Mouse (Mus musculus): ENCODE measurements around the gene Ttpal. TPM values are rescaled to one million over a fixed set of nuclear protein-coding genes. Genes with fewer than 3 reads are reported as not detected.

Gene Ttpal
- polyA plus RNA-seq, 2 experiments = 25.3 to 48.0 TPM

DNA sequence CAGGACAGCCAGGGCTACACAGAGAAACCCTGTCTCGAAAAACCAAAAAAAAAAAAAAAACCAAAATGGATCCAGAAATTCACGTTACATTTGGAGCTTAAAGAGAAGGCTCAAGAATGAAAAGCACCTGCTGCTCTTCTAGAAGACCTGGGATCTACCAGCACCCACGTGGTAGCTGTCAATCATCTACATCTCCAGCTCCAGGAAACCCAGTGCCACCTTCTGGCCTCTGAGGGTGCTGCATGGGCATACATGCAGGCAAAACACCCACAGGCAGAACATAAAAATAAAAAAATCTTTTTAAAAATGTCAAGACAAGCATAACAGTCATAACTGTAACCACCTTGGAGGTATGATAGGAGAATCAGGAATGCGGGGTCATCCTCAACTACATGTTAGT, 4.5 kb upstream of the Ttpal start:
- no peak overlapping the region for H3K4me2 ChIP-seq (replicated peaks; ENCODE audit: low read depth, low read length, severe bottlenecking)
- H3K4me1 ChIP-seq (ENCODE audit: control insufficient read depth, insufficient read depth, low read length) = peaks cover 3% of the 10 kb centered on the region
- H3K9me3 ChIP-seq (ENCODE audit: control insufficient read depth, low read length) = no peaks in the 10 kb centered on the region
- no peak overlapping the region for H3K9ac ChIP-seq (ENCODE audit: low read depth, low read length, severe bottlenecking)
- no peaks in the 10 kb centered on the region for H3K36me3 ChIP-seq (ENCODE audit: control insufficient read depth, insufficient read depth, low read length)
- no peaks in the 10 kb centered on the region for H3K27me3 ChIP-seq (ENCODE audit: control insufficient read depth, insufficient read depth, low read length)
- WGBS = 54% methylated on average over 4 of the region's 4 CpGs
- TF ChIP-seq POLR2A (IDR thresholded peaks at IDR 0.05; ENCODE audit: borderline replicate concordance, extremely low read depth, insufficient read depth, insufficient read length) = no peak
- DNase-seq (ENCODE audit: low spot score) = no peak
- no peak for ATAC-seq (ENCODE audit: low FRiP score, low read depth)
- H3K4me3 ChIP-seq (replicated peaks; ENCODE audit: low read length) = no peak overlapping the region
- no peak overlapping the region for H3K27ac ChIP-seq (replicated peaks; ENCODE audit: low read depth, low read length)

DNA sequence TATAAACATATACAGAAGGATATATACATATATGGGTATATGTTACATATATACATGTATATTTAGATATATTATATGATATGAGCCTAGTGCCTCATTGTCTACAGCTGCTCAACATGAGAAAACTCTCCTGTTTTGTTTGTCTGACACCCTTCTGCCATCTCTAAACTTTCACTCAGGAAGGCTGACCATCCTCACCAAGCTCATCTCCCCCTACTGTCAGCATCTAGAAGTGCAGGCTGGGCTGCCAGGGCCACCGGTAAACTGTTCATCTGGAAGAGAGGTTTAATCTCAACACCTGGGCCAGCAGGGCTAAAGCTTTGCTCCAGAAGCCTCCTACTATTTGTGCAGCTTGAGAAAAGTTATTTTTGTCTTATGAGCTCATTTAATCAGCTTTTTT, 2.9 kb upstream of the Ttpal start:
- H3K4me1 ChIP-seq (ENCODE audit: control insufficient read depth, insufficient read depth, low read length) = peaks cover 3% of the 10 kb centered on the region
- TF ChIP-seq POLR2A (IDR thresholded peaks at IDR 0.05; ENCODE audit: borderline replicate concordance, extremely low read depth, insufficient read depth, insufficient read length) = no peak
- no peaks in the 10 kb centered on the region for H3K27me3 ChIP-seq (ENCODE audit: control insufficient read depth, insufficient read depth, low read length)
- no peak overlapping the region for H3K4me3 ChIP-seq (replicated peaks; ENCODE audit: low read length)
- H3K4me2 ChIP-seq (replicated peaks; ENCODE audit: low read depth, low read length, severe bottlenecking) = no peak overlapping the region
- H3K27ac ChIP-seq (replicated peaks; ENCODE audit: low read depth, low read length) = no peak overlapping the region
- no peaks in the 10 kb centered on the region for H3K36me3 ChIP-seq (ENCODE audit: control insufficient read depth, insufficient read depth, low read length)
- 0% methylated on average over 1 of the region's 1 CpGs for WGBS
- H3K9me3 ChIP-seq (ENCODE audit: control insufficient read depth, low read length) = no peaks in the 10 kb centered on the region
- no peak overlapping the region for H3K9ac ChIP-seq (ENCODE audit: low read depth, low read length, severe bottlenecking)
- no peak for ATAC-seq (ENCODE audit: low FRiP score, low read depth)
- peak; percentile 34 for DNase-seq (ENCODE audit: low spot score)

DNA sequence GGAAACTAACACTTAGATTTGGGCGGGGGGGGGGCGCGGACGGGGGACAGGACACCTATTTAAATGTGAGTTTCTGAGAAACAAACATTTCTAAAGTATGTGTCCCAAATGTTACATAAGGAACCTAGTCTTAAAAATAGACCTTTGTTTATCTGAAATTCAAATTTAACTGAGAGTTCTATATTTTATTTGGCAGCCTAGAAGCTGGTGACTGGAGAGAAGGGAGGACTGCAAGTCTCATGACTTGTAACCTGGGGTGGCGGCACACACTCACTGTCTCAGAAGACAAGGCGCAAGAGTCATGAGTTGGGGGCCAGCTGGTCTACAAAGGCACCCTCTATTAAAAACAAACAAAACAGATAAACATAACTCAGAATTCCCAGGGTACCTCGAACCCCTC, 1.0 kb upstream of the Ttpal start:
- DNase-seq (ENCODE audit: low spot score) = no peak
- Histone ChIP-seq H3K4me2 (replicated peaks; ENCODE audit: low read depth, low read length, severe bottlenecking) (no peak overlapping the region), H3K9ac (ENCODE audit: low read depth, low read length, severe bottlenecking) (no peak overlapping the region), H3K27ac (replicated peaks; ENCODE audit: low read depth, low read length) (no peak overlapping the region), H3K4me3 (replicated peaks; ENCODE audit: low read length) (no peak overlapping the region), H3K27me3 (ENCODE audit: control insufficient read depth, insufficient read depth, low read length) (no peaks in the 10 kb centered on the region), H3K9me3 (ENCODE audit: control insufficient read depth, low read length) (no peaks in the 10 kb centered on the region), H3K4me1 (ENCODE audit: control insufficient read depth, insufficient read depth, low read length) (peaks cover 3% of the 10 kb centered on the region), H3K36me3 (ENCODE audit: control insufficient read depth, insufficient read depth, low read length) (no peaks in the 10 kb centered on the region)
- 87% methylated on average over 7 of the region's 7 CpGs for WGBS
- no peak for ATAC-seq (ENCODE audit: low FRiP score, low read depth)
- no peak for TF ChIP-seq POLR2A (IDR thresholded peaks at IDR 0.05; ENCODE audit: borderline replicate concordance, extremely low read depth, insufficient read depth, insufficient read length)

DNA sequence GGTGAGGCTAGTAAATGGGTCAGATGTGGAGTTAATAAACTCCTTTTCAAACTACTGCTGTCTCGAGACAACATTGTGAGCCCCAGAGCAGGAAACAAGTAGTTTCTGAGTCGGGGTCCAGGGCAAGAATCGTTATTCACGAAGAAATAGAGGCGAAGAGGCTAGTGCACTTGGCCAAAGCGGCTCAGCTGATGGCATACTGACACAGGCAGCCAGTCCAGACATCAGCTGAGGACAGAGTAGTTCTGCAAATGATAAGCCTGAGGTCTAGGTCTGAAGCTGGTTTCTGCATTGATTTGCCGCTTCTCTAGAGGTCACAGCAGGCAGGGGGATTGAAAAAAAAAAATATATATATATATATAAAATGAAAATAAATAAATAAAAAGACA, 408 bp upstream of the Ttpal start:
- ATAC-seq (ENCODE audit: low FRiP score, low read depth) (no peak), DNase-seq (ENCODE audit: low spot score) (no peak)
- Histone ChIP-seq H3K9me3 (ENCODE audit: control insufficient read depth, low read length) (no peaks in the 10 kb centered on the region), H3K4me1 (ENCODE audit: control insufficient read depth, insufficient read depth, low read length) (peaks cover 3% of the 10 kb centered on the region), H3K4me2 (replicated peaks; ENCODE audit: low read depth, low read length, severe bottlenecking) (peak overlapping the region; percentile 90), H3K36me3 (ENCODE audit: control insufficient read depth, insufficient read depth, low read length) (no peaks in the 10 kb centered on the region), H3K4me3 (replicated peaks; ENCODE audit: low read length) (peak overlapping the region; percentile 90), H3K27ac (replicated peaks; ENCODE audit: low read depth, low read length) (no peak overlapping the region; the same call in 1 of the 2 replicates), H3K9ac (ENCODE audit: low read depth, low read length, severe bottlenecking) (peak overlapping the region; percentile 95), H3K27me3 (ENCODE audit: control insufficient read depth, insufficient read depth, low read length) (no peaks in the 10 kb centered on the region)
- TF ChIP-seq POLR2A (IDR thresholded peaks at IDR 0.05; ENCODE audit: borderline replicate concordance, extremely low read depth, insufficient read depth, insufficient read length) = no peak
- WGBS = 78% methylated on average over 7 of the region's 7 CpGs

DNA sequence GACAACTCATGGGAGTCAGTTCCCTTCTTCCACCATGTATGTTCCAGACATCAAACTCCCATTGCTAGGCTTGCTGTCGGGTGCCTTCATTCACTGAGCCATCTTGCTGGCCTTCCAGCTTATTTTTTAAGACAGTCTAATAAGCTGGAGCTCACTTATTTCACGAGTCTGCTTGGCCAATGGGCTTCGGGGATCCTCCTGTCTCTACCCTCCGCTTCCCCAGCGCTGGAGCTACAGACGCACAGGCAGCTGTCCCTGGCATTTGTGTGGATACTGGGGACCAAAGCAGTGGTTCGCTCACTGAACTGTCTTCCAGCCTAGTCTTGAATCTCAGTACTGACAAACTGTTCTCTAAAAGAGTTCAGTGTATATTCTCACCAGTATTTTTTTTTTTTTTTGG, 4.0 kb downstream of the Ttpal start:
- DNase-seq (ENCODE audit: low spot score) (no peak), ATAC-seq (ENCODE audit: low FRiP score, low read depth) (no peak)
- Histone ChIP-seq H3K4me1 (ENCODE audit: control insufficient read depth, insufficient read depth, low read length) (peaks cover 3% of the 10 kb centered on the region), H3K9me3 (ENCODE audit: control insufficient read depth, low read length) (no peaks in the 10 kb centered on the region), H3K27ac (replicated peaks; ENCODE audit: low read depth, low read length) (no peak overlapping the region), H3K4me2 (replicated peaks; ENCODE audit: low read depth, low read length, severe bottlenecking) (no peak overlapping the region), H3K27me3 (ENCODE audit: control insufficient read depth, insufficient read depth, low read length) (no peaks in the 10 kb centered on the region), H3K9ac (ENCODE audit: low read depth, low read length, severe bottlenecking) (no peak overlapping the region), H3K36me3 (ENCODE audit: control insufficient read depth, insufficient read depth, low read length) (peaks cover 28% of the 10 kb centered on the region), H3K4me3 (replicated peaks; ENCODE audit: low read length) (no peak overlapping the region)
- TF ChIP-seq POLR2A (IDR thresholded peaks at IDR 0.05; ENCODE audit: borderline replicate concordance, extremely low read depth, insufficient read depth, insufficient read length) = no peak
- 83% methylated on average over 7 of the region's 7 CpGs for WGBS

DNA sequence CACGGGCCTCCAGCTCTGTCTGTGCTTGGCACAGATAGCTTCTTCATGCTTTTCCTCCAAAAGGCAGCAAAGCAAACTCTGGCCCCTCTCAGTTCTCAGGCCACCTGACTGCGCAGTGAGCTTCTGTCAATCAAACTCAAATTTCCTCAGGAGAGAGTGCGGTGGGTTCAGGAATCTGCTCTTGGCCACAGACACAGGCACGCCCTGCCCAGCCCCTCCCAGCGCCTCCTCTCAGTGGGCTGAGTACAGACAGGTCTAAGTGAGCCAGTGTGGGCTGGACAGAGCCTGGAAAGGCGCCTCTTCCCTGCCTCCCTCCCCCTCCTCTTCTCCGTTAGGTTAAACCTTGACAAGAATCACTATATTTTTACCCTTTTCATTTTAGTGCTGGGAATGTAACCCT, 5.9 kb downstream of the Ttpal start:
- Histone ChIP-seq H3K4me3 (replicated peaks; ENCODE audit: low read length) (no peak overlapping the region), H3K9me3 (ENCODE audit: control insufficient read depth, low read length) (no peaks in the 10 kb centered on the region), H3K9ac (ENCODE audit: low read depth, low read length, severe bottlenecking) (no peak overlapping the region), H3K27me3 (ENCODE audit: control insufficient read depth, insufficient read depth, low read length) (no peaks in the 10 kb centered on the region), H3K4me2 (replicated peaks; ENCODE audit: low read depth, low read length, severe bottlenecking) (no peak overlapping the region), H3K4me1 (ENCODE audit: control insufficient read depth, insufficient read depth, low read length) (no peaks in the 10 kb centered on the region), H3K36me3 (ENCODE audit: control insufficient read depth, insufficient read depth, low read length) (peaks cover 41% of the 10 kb centered on the region), H3K27ac (replicated peaks; ENCODE audit: low read depth, low read length) (no peak overlapping the region)
- no peak for TF ChIP-seq POLR2A (IDR thresholded peaks at IDR 0.05; ENCODE audit: borderline replicate concordance, extremely low read depth, insufficient read depth, insufficient read length)
- WGBS = 86% methylated on average over 7 of the region's 7 CpGs
- ATAC-seq (ENCODE audit: low FRiP score, low read depth) = no peak
- no peak for DNase-seq (ENCODE audit: low spot score)
